Mouse (Mus musculus) myocyte (in vitro differentiated cells): ENCODE results near the gene Arnt.

ENCODE experiments used
- E2F4 ChIP-seq: IDR thresholded peaks from one replicate; pipeline ENCODE4 v1.6.1; 2011; ENCODE audit warnings: mild to moderate bottlenecking, control low read depth, moderate library complexity; ENCODE audit not compliant: insufficient read depth
- MAX ChIP-seq: IDR thresholded peaks from one replicate; pipeline ENCODE4 v1.6.1; 2011; ENCODE audit warnings: low read depth, mild to moderate bottlenecking, control low read depth
- POLR2A ChIP-seq: IDR thresholded peaks from one replicate; pipeline ENCODE4 v1.6.1; 2011; ENCODE audit warnings: low read depth, mild to moderate bottlenecking, control low read depth, moderate library complexity; ENCODE audit not compliant: insufficient read length
- POLR2AphosphoS2 ChIP-seq: IDR thresholded peaks from one replicate; pipeline ENCODE4 v1.6.1; 2011; ENCODE audit warnings: low read depth, control low read depth; ENCODE audit not compliant: insufficient read length
- REST ChIP-seq: IDR thresholded peaks from one replicate; pipeline ENCODE4 v1.6.1; 2011; ENCODE audit warnings: mild to moderate bottlenecking, control low read depth, moderate library complexity; ENCODE audit not compliant: insufficient read depth, insufficient read length
- USF1 ChIP-seq: IDR thresholded peaks from one replicate; pipeline ENCODE4 v1.6.1; 2011; ENCODE audit warnings: low read depth, mild to moderate bottlenecking, control low read depth, moderate library complexity

GRCm38 (mm10) chr3:95445311-95445710, 11.1 kb downstream of the Arnt start:
- no peak for TF ChIP-seq POLR2A
- no peak for TF ChIP-seq POLR2AphosphoS2
- no peak for TF ChIP-seq REST
- no peak for TF ChIP-seq USF1
- no peak for TF ChIP-seq MAX
- no peak for TF ChIP-seq E2F4
